Mouse (Mus musculus) CD4-positive naive resting alpha-beta T cell, adult 76 days (primary cell): Measurements from ENCODE around the gene Dpp10. TPM values are rescaled to one million over a fixed set of nuclear protein-coding genes. Genes with fewer than 3 reads are reported as not detected.

Experiments
- total RNA-seq: library from RNA; stranded (reverse); gene quantifications from one replicate; pipeline ENCODE4 v1.2.4, GENCODE M21; 2023

Dpp10 gene
- not detected for total RNA-seq

GRCm38 (mm10) chr1:124044925-124045640, at the start of gene Dpp10:
Gene Dpp10 (minus strand): TSS chr1:124045559.

